Mouse (Mus musculus): ENCODE data around the gene Tent4a. TPM values are rescaled to one million over a fixed set of nuclear protein-coding genes. Genes with fewer than 3 reads are reported as not detected.

The Tent4a gene
- polyA plus RNA-seq, 1 experiment, result 16.7 TPM

- no peak for TF ChIP-seq POLR2A (IDR thresholded peaks at IDR 0.05; ENCODE audit: low read depth, low read length)
- no peak for TF ChIP-seq CTCF (conservative IDR thresholded peaks at IDR 0.05; ENCODE audit: insufficient read depth, insufficient read length, low read depth, low read length)
- no peaks in the 10 kb centered on the region for H3K27me3 ChIP-seq (replicated peaks; ENCODE audit: control insufficient read depth, insufficient read depth, low read length)
- H3K36me3 ChIP-seq (ENCODE audit: control insufficient read depth, insufficient read depth, low read length), result no peaks in the 10 kb centered on the region
- no peak overlapping the region for H3K4me3 ChIP-seq (ENCODE audit: insufficient read depth, low read depth, low read length)
- no peak for DNase-seq
- H3K27ac ChIP-seq (ENCODE audit: insufficient read depth, low read depth, low read length), result no peak overlapping the region
- H3K4me1 ChIP-seq (ENCODE audit: control insufficient read depth, insufficient read depth, low read length), result peaks cover 5% of the 10 kb centered on the region; the same call in 1 of the 2 replicates
- 79% methylated on average over 7 of the region's 7 CpGs for WGBS
Observed at GRCm38 (mm10) chr13:69487108-69487507, 47.3 kb downstream of the Tent4a start.

- DNase-seq, result no peak
- H3K4me3 ChIP-seq (ENCODE audit: insufficient read depth, low read depth, low read length), result no peak overlapping the region
- H3K36me3 ChIP-seq (ENCODE audit: control insufficient read depth, insufficient read depth, low read length), result no peaks in the 10 kb centered on the region
- no peak for TF ChIP-seq CTCF (conservative IDR thresholded peaks at IDR 0.05; ENCODE audit: insufficient read depth, insufficient read length, low read depth, low read length)
- no peak for TF ChIP-seq POLR2A (IDR thresholded peaks at IDR 0.05; ENCODE audit: low read depth, low read length)
- H3K4me1 ChIP-seq (ENCODE audit: control insufficient read depth, insufficient read depth, low read length), result peaks cover 10% of the 10 kb centered on the region
- H3K27me3 ChIP-seq (replicated peaks; ENCODE audit: control insufficient read depth, insufficient read depth, low read length), result no peaks in the 10 kb centered on the region
- no peak overlapping the region for H3K27ac ChIP-seq (ENCODE audit: insufficient read depth, low read depth, low read length)
- 66% methylated on average over 7 of the region's 7 CpGs for WGBS
Observed at GRCm38 (mm10) chr13:69485833-69486232, 48.6 kb downstream of the Tent4a start.

GRCm38 (mm10) chr13:69485326-69485725 lies 49.1 kb downstream of the Tent4a start:
- 10% methylated on average over 6 of the region's 6 CpGs for WGBS
- peaks cover 10% of the 10 kb centered on the region for H3K4me1 ChIP-seq (ENCODE audit: control insufficient read depth, insufficient read depth, low read length)

GRCm38 (mm10) chr13:69482751-69483150 lies 51.7 kb downstream of the Tent4a start:
- DNase-seq, result peak; percentile 14
- WGBS, result 45% methylated on average over 8 of the region's 8 CpGs
- Histone ChIP-seq H3K27me3 (replicated peaks; ENCODE audit: control insufficient read depth, insufficient read depth, low read length) (no peaks in the 10 kb centered on the region), H3K36me3 (ENCODE audit: control insufficient read depth, insufficient read depth, low read length) (no peaks in the 10 kb centered on the region), H3K27ac (ENCODE audit: insufficient read depth, low read depth, low read length) (no peak overlapping the region), H3K4me3 (ENCODE audit: insufficient read depth, low read depth, low read length) (no peak overlapping the region), H3K4me1 (ENCODE audit: control insufficient read depth, insufficient read depth, low read length) (peaks cover 8% of the 10 kb centered on the region)
- no peak for TF ChIP-seq POLR2A (IDR thresholded peaks at IDR 0.05; ENCODE audit: low read depth, low read length)
- TF ChIP-seq CTCF (conservative IDR thresholded peaks at IDR 0.05; ENCODE audit: insufficient read depth, insufficient read length, low read depth, low read length), result no peak

More at GRCm38 (mm10) chr13:69485326-69485725, 49.1 kb downstream of the Tent4a start:
- no peaks in the 10 kb centered on the region for H3K27me3 ChIP-seq (replicated peaks; ENCODE audit: control insufficient read depth, insufficient read depth, low read length)
- H3K4me3 ChIP-seq (ENCODE audit: insufficient read depth, low read depth, low read length), result no peak overlapping the region
- no peak overlapping the region for H3K27ac ChIP-seq (ENCODE audit: insufficient read depth, low read depth, low read length)
- peak; percentile 46 for DNase-seq
- TF ChIP-seq CTCF (conservative IDR thresholded peaks at IDR 0.05; ENCODE audit: insufficient read depth, insufficient read length, low read depth, low read length) (peak; percentile 64), POLR2A (IDR thresholded peaks at IDR 0.05; ENCODE audit: low read depth, low read length) (no peak)
- no peaks in the 10 kb centered on the region for H3K36me3 ChIP-seq (ENCODE audit: control insufficient read depth, insufficient read depth, low read length)

GRCm38 (mm10) chr13:69481634-69482505 lies 52.5 kb downstream of the Tent4a start:
- H3K4me1 ChIP-seq (ENCODE audit: control insufficient read depth, insufficient read depth, low read length), result peaks cover 5% of the 10 kb centered on the region; the same call in 1 of the 2 replicates
- peak overlapping the region; percentile 33 for H3K4me3 ChIP-seq (ENCODE audit: insufficient read depth, low read depth, low read length)
- H3K36me3 ChIP-seq (ENCODE audit: control insufficient read depth, insufficient read depth, low read length), result no peaks in the 10 kb centered on the region
- TF ChIP-seq POLR2A (IDR thresholded peaks at IDR 0.05; ENCODE audit: low read depth, low read length) (no peak), CTCF (conservative IDR thresholded peaks at IDR 0.05; ENCODE audit: insufficient read depth, insufficient read length, low read depth, low read length) (no peak)
- DNase-seq, result peak; percentile 94
- H3K27me3 ChIP-seq (replicated peaks; ENCODE audit: control insufficient read depth, insufficient read depth, low read length), result no peaks in the 10 kb centered on the region
- 4% methylated on average over 30 of the region's 30 CpGs for WGBS
- peak overlapping the region; percentile 33; the same call in 1 of the 2 replicates for H3K27ac ChIP-seq (ENCODE audit: insufficient read depth, low read depth, low read length)

- DNase-seq, result peak; percentile 45
- Histone ChIP-seq H3K4me1 (ENCODE audit: control insufficient read depth, insufficient read depth, low read length) (peaks cover 5% of the 10 kb centered on the region; the same call in 1 of the 2 replicates), H3K4me3 (ENCODE audit: insufficient read depth, low read depth, low read length) (no peak overlapping the region), H3K36me3 (ENCODE audit: control insufficient read depth, insufficient read depth, low read length) (no peaks in the 10 kb centered on the region), H3K27ac (ENCODE audit: insufficient read depth, low read depth, low read length) (no peak overlapping the region), H3K27me3 (replicated peaks; ENCODE audit: control insufficient read depth, insufficient read depth, low read length) (no peaks in the 10 kb centered on the region)
- TF ChIP-seq POLR2A (IDR thresholded peaks at IDR 0.05; ENCODE audit: low read depth, low read length) (no peak), CTCF (conservative IDR thresholded peaks at IDR 0.05; ENCODE audit: insufficient read depth, insufficient read length, low read depth, low read length) (no peak)
- 20% methylated on average over 8 of the region's 8 CpGs for WGBS
Observed at GRCm38 (mm10) chr13:69481026-69481425, 53.4 kb downstream of the Tent4a start.

- Histone ChIP-seq H3K36me3 (ENCODE audit: control insufficient read depth, insufficient read depth, low read length) (no peaks in the 10 kb centered on the region), H3K4me3 (ENCODE audit: insufficient read depth, low read depth, low read length) (no peak overlapping the region), H3K27me3 (replicated peaks; ENCODE audit: control insufficient read depth, insufficient read depth, low read length) (no peaks in the 10 kb centered on the region), H3K27ac (ENCODE audit: insufficient read depth, low read depth, low read length) (no peak overlapping the region), H3K4me1 (ENCODE audit: control insufficient read depth, insufficient read depth, low read length) (peaks cover 5% of the 10 kb centered on the region; the same call in 1 of the 2 replicates)
- TF ChIP-seq CTCF (conservative IDR thresholded peaks at IDR 0.05; ENCODE audit: insufficient read depth, insufficient read length, low read depth, low read length) (no peak), POLR2A (IDR thresholded peaks at IDR 0.05; ENCODE audit: low read depth, low read length) (no peak)
- no peak for DNase-seq
- WGBS, result 83% methylated on average over 2 of the region's 2 CpGs
Observed at GRCm38 (mm10) chr13:69479906-69480305, 54.5 kb downstream of the Tent4a start.

Data from kidney, adult 2 months (tissue).